Mouse (Mus musculus) intestine, postnatal 0 days (tissue): ENCODE measurements at regions not wholly inside any gene's neighbourhood (a gene's known extent, or its start where the extent isn't known, plus 50 kb on each side); places are given as distances from the start of the nearest gene placed in this dataset.
A peak's percentile ranks its signal among the peaks of the same experiment; 100 is the strongest.
"Not testable (repeated sequence)": the region's sequence is repeated elsewhere in the genome, so short reads cannot be mapped to it uniquely, and the experiment has no call there.

Experiments
- ATAC-seq: fragments of 200-750 bp; cut with Nextera tagmentation; 2 replicates; pipeline ENCODE4 v1.8.0; 2017; ENCODE audit warnings: mild to moderate bottlenecking, moderate TSS enrichment, moderate library complexity
- H3K27ac ChIP-seq: fragments of 300-500 bp; sonication (generic); 2 replicates; pipeline ENCODE4 v1.5.1; 2014; ENCODE audit warnings: mild to moderate bottlenecking, low read depth, low read length, moderate library complexity
- H3K27me3 ChIP-seq: fragments of 300-500 bp; sonication (generic); replicated peaks from 2 replicates; pipeline ENCODE4 v1.6.1; 2014; ENCODE audit warnings: low read length, mixed read lengths; ENCODE audit not compliant: control insufficient read depth, insufficient read depth
- H3K36me3 ChIP-seq: fragments of 300-500 bp; sonication (generic); 2 replicates; pipeline ENCODE4 v1.6.1; 2014; ENCODE audit warnings: mild to moderate bottlenecking, moderate library complexity; ENCODE audit not compliant: control insufficient read depth, insufficient read depth
- H3K4me1 ChIP-seq: fragments of 300-500 bp; sonication (generic); replicated peaks from 2 replicates; pipeline ENCODE4 v1.6.1; 2014; ENCODE audit warnings: antibody characterized with exemption, low read length, mixed read lengths; ENCODE audit not compliant: control insufficient read depth, insufficient read depth
- H3K4me2 ChIP-seq: fragments of 300-500 bp; sonication (generic); replicated peaks from 2 replicates; pipeline ENCODE4 v1.6.1; 2014; ENCODE audit warnings: low read depth, mild to moderate bottlenecking, moderate library complexity
- H3K4me3 ChIP-seq: fragments of 300-500 bp; sonication (generic); 2 replicates; pipeline ENCODE4 v1.5.1; 2014; ENCODE audit warnings: low read depth, low read length
- H3K9ac ChIP-seq: fragments of 300-500 bp; sonication (generic); 2 replicates; pipeline ENCODE4 v1.6.1; 2014; ENCODE audit warnings: mild to moderate bottlenecking, low read depth, low read length
- H3K9me3 ChIP-seq: fragments of 300-500 bp; sonication (generic); 2 replicates; pipeline ENCODE4 v1.6.1; 2016; ENCODE audit warnings: mixed run types; ENCODE audit not compliant: control insufficient read depth
- CTCF ChIP-seq: sonication (generic); IDR thresholded peaks from 2 replicates; pipeline ENCODE4 v1.5.1; 2016; ENCODE audit warnings: low read depth, mild to moderate bottlenecking, control low read depth, antibody characterized with exemption, moderate library complexity
- WGBS: fragments of 180-500 bp; shearing (Covaris S2); extraction: QIAGEN DNeasy Blood & Tissue Kit; methylation state at CpG from one replicate; pipeline ENCODE4 v1.1.7; 2014; 5-methylcytosine and 5-hydroxymethylcytosine counted together

GRCm38 (mm10) chr17:50416119-50416518 lies 93.1 kb upstream of the Plcl2 start:
- H3K9ac ChIP-seq, result no peak overlapping the region
- no peak for ATAC-seq
- H3K4me2 ChIP-seq, result no peak overlapping the region
- H3K36me3 ChIP-seq, result no peaks in the 10 kb centered on the region
- WGBS, result 33% methylated on average over 1 of the region's 1 CpGs
- no peaks in the 10 kb centered on the region for H3K4me1 ChIP-seq
- H3K4me3 ChIP-seq, result no peak overlapping the region
- no peaks in the 10 kb centered on the region for H3K9me3 ChIP-seq
- no peak overlapping the region for H3K27ac ChIP-seq
- no peak for TF ChIP-seq CTCF
- no peaks in the 10 kb centered on the region for H3K27me3 ChIP-seq

GRCm38 (mm10) chr17:50416538-50417113 lies 92.6 kb upstream of the Plcl2 start:
- Histone ChIP-seq H3K9ac (no peak overlapping the region), H3K4me1 (no peaks in the 10 kb centered on the region), H3K27me3 (no peaks in the 10 kb centered on the region), H3K9me3 (no peaks in the 10 kb centered on the region), H3K4me3 (no peak overlapping the region), H3K4me2 (no peak overlapping the region), H3K36me3 (no peaks in the 10 kb centered on the region), H3K27ac (no peak overlapping the region)
- no peak for ATAC-seq
- WGBS, result 56% methylated on average over 3 of the region's 3 CpGs
- TF ChIP-seq CTCF, result no peak

DNA sequence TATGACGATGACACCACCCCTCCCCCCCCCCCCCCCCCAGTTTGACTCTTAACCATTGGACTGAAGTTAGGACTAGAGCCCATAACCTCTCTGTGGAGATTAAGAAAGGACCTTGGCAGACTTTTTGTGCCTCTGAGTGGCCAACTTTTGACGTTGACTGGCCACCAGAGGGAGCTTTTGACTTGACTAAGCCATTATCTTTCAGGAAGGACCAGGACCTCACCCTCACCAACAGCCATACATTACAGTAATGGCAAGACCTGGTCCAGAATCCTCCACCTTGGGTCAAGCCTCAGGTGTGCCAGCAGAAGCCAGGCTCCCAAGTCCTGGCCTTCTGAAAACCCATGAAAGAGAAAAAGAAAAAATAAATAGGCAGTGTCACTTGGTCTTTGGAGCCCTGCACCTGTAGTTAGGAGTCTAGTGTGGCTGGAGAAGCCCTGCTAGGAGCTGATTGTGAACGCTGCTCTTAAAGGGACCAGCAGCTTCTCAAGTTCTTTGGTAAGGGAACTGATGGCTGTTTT lies 90.3 kb upstream of the Plcl2 start:
- no peak overlapping the region for H3K27ac ChIP-seq
- H3K27me3 ChIP-seq, result no peaks in the 10 kb centered on the region
- H3K4me1 ChIP-seq, result no peaks in the 10 kb centered on the region
- H3K4me3 ChIP-seq, result no peak overlapping the region
- 72% methylated on average over 3 of the region's 3 CpGs for WGBS
- peak; percentile 63 for TF ChIP-seq CTCF
- no peaks in the 10 kb centered on the region for H3K9me3 ChIP-seq
- H3K9ac ChIP-seq, result no peak overlapping the region
- no peak overlapping the region for H3K4me2 ChIP-seq
- no peak for ATAC-seq
- H3K36me3 ChIP-seq, result no peaks in the 10 kb centered on the region

DNA sequence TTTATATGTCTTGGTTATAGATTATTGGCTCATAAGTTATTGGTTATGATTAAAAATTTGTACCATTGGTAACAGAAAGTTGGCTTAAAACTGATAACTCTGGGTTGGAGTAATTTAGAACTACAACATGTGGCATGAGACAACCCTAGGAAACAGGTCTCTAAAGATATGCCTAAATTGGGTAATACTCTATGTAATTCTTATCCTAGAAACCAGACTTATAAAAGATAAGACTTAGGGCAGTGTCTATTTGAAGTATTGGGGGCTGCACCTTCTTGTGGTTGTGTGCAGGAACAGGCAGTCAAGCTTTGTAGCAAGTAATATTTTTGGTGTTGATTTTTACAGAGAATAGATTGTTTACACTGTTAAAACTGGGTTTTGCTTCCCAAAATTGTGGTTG lies 89.7 kb upstream of the Plcl2 start:
- not testable (repeated sequence) for H3K27me3 ChIP-seq, ATAC-seq, H3K4me3 ChIP-seq, H3K27ac ChIP-seq, H3K4me2 ChIP-seq, H3K9ac ChIP-seq, H3K36me3 ChIP-seq, H3K4me1 ChIP-seq, H3K9me3 ChIP-seq

DNA sequence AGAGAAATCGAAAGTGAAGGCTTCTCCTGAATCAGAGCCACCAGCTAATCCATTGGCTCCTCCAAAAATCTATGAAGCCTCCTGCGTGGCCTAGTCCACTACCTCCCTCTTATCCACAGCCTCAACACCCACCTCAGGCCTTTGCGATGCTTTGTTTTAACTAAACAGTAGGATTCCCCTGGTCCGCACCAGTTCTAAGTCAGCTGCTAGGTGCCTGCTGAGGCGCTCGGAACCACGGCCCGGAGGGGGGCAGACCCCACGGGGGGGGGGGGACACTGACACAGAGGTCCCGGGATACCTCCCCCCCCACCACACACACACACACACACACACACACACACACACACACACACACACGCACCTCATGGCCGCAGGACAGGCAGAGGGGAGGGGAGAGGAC lies 89.2 kb upstream of the Plcl2 start:
- no peaks in the 10 kb centered on the region for H3K9me3 ChIP-seq
- H3K27me3 ChIP-seq, result no peaks in the 10 kb centered on the region
- WGBS, result 79% methylated on average over 9 of the region's 12 CpGs
- H3K36me3 ChIP-seq, result no peaks in the 10 kb centered on the region
- peak; percentile 100 for ATAC-seq
- H3K27ac ChIP-seq, result no peak overlapping the region
- H3K4me1 ChIP-seq, result no peaks in the 10 kb centered on the region
- H3K9ac ChIP-seq, result no peak overlapping the region
- TF ChIP-seq CTCF, result no peak
- H3K4me2 ChIP-seq, result no peak overlapping the region
- no peak overlapping the region for H3K4me3 ChIP-seq

DNA sequence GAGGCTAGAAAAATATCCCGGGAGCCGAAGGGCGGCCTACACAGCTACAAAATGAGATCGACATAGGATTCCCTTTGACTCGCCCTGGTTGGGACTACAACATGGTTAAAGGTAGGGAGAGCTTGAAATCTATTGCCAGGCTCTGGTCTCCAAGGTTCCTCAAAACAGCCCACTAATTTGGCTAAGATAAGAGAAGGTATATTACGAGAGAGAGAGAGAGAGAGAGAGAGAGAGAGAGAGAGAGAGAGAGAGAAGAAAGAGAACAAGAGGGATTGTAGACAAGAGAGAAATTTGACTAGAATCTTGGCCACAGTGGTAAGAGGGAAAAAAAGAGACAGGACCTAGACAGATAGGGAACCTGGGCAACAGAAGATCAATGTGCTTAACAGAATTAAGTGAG lies 88.5 kb upstream of the Plcl2 start:
- no peaks in the 10 kb centered on the region for H3K27me3 ChIP-seq
- H3K27ac ChIP-seq, result no peak overlapping the region
- no peak for TF ChIP-seq CTCF
- WGBS, result 93% methylated on average over 6 of the region's 6 CpGs
- H3K36me3 ChIP-seq, result no peaks in the 10 kb centered on the region
- H3K9me3 ChIP-seq, result no peaks in the 10 kb centered on the region
- no peak overlapping the region for H3K4me2 ChIP-seq
- no peak overlapping the region for H3K9ac ChIP-seq
- no peak for ATAC-seq
- no peaks in the 10 kb centered on the region for H3K4me1 ChIP-seq
- H3K4me3 ChIP-seq, result no peak overlapping the region

- Histone ChIP-seq H3K4me3 (no peak overlapping the region), H3K9me3 (no peaks in the 10 kb centered on the region), H3K9ac (no peak overlapping the region), H3K27ac (no peak overlapping the region), H3K27me3 (no peaks in the 10 kb centered on the region), H3K4me2 (no peak overlapping the region), H3K4me1 (no peaks in the 10 kb centered on the region), H3K36me3 (no peaks in the 10 kb centered on the region)
- WGBS, result 92% methylated on average over 10 of the region's 10 CpGs
- ATAC-seq, result no peak
- no peak for TF ChIP-seq CTCF
These were observed 87.7 kb upstream of the Plcl2 start for GRCm38 (mm10) chr17:50421476-50421875.
